Comparison of ENCODE assay signal across 9 mouse cellular contexts in the genomic region with DNA sequence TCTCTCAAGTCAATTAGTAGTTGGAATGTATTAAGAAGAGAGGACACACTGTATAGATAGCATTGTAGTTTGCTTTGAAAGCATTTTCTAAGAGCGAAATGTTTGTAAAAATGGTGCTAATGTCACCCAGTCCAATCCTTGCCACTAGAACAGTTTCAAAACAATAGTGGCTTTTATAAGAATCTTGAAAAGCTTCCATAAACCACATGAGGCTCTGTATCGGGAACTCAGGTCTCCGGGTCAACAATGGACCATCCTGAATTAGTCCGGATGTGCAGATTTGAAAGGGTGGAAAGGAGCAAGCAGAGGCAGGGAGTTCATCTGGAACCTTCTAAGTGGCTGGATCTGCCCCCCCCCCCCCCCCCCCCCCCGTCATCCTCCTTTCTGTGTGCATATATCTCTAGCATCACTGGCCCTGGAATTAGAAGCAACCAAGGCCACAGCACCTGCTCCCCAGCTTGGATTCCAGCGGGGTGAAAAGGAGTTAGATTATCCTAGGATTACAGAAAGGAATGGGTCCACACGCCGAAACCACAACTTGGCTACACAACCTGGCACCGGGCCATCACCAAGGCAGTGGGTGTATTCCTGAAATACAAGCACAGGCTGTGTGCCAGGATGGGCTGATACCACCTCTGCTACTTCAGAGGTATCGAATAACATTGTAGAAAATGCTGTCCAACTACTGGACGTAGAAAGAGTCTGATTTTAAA. TPM values are rescaled to one million over a fixed set of nuclear protein-coding genes. Genes with fewer than 3 reads are reported as not detected.
DNase-seq lines count a peak whose midpoint lies in the region; ATAC-seq and TF ChIP-seq lines count a peak whose summit lies in the region.
"Had no signal": no experiment of that assay in that cellular context is flagged by ENCODE, and none has a peak within 500 bp of the region (broad histone marks: within the 10 kb centered on the region; RNA-seq: fewer than 3 reads in every experiment).

No protein-coding gene starts in this region.

- no peak for DNase-seq in lung, postnatal 0 days (ENCODE audit: low spot score)
- DNase-seq in cerebellum, adult 11-12 months, result peak; percentile 66
- DNase-seq in heart, adult 9 months (ENCODE audit: low spot score in 2 of 2), result peak; percentile 20 to 37
- DNase-seq in layer of hippocampus, postnatal 36 days, result peak; percentile 44 to 48
- peak; percentile 57 for DNase-seq in right cerebral cortex, postnatal 4 days
- DNase-seq in thymus, postnatal 25 days, result no peak

- no peaks in the 10 kb centered on the region for H3K36me3 ChIP-seq in lung, embryonic 16.5 days (ENCODE audit: control insufficient read depth, insufficient read depth, low read length)
- H3K36me3 ChIP-seq in lung, postnatal 0 days (ENCODE audit: insufficient read depth, low read length), result no peaks in the 10 kb centered on the region
- H3K36me3 ChIP-seq in forebrain, embryonic 12.5 days (replicated peaks), result no peaks in the 10 kb centered on the region
- H3K36me3 ChIP-seq: hindbrain, embryonic 15.5 days had no signal

- no peaks in the 10 kb centered on the region for H3K27me3 ChIP-seq in lung, embryonic 16.5 days (ENCODE audit: control insufficient read depth, insufficient read depth, low read depth, low read length)
- no peaks in the 10 kb centered on the region for H3K27me3 ChIP-seq in lung, postnatal 0 days (replicated peaks; ENCODE audit: insufficient read depth, low read length)
- no peaks in the 10 kb centered on the region for H3K27me3 ChIP-seq in forebrain, embryonic 12.5 days
- H3K27me3 ChIP-seq: hindbrain, embryonic 15.5 days had no signal

- H3K4me3 ChIP-seq in lung, embryonic 16.5 days (ENCODE audit: low read length), result no peak overlapping the region
- no peak overlapping the region for H3K4me3 ChIP-seq in lung, postnatal 0 days (ENCODE audit: low read depth, low read length)
- no peak overlapping the region for H3K4me3 ChIP-seq in forebrain, embryonic 12.5 days (replicated peaks)
- H3K4me3 ChIP-seq: hindbrain, embryonic 15.5 days had no signal

- TF ChIP-seq CTCF in lung, postnatal 0 days (IDR thresholded peaks at IDR 0.05), result no peak

- no peak overlapping the region for H3K27ac ChIP-seq in lung, embryonic 16.5 days (ENCODE audit: low read length)
- no peak overlapping the region for H3K27ac ChIP-seq in lung, postnatal 0 days (ENCODE audit: low read length)
- H3K27ac ChIP-seq in forebrain, embryonic 12.5 days, result no peak overlapping the region
- H3K27ac ChIP-seq: hindbrain, embryonic 15.5 days had no signal

- H3K9me3 ChIP-seq in lung, embryonic 16.5 days (ENCODE audit: control insufficient read depth, low read length), result no peaks in the 10 kb centered on the region
- no peaks in the 10 kb centered on the region for H3K9me3 ChIP-seq in lung, postnatal 0 days (ENCODE audit: low read length)
- no peaks in the 10 kb centered on the region for H3K9me3 ChIP-seq in forebrain, embryonic 12.5 days
- H3K9me3 ChIP-seq: hindbrain, embryonic 15.5 days had no signal

- TF ChIP-seq EP300 in lung, postnatal 0 days (IDR thresholded peaks at IDR 0.05), result no peak

- WGBS in lung, embryonic 16.5 days, result 59% methylated on average over 10 of the region's 11 CpGs
- 59% methylated on average over 10 of the region's 11 CpGs for WGBS in lung, postnatal 0 days
- 71% methylated on average over 10 of the region's 11 CpGs for WGBS in forebrain, embryonic 12.5 days

- no peak overlapping the region for H3K4me2 ChIP-seq in lung, embryonic 16.5 days (ENCODE audit: low read depth, low read length)
- no peak overlapping the region for H3K4me2 ChIP-seq in lung, postnatal 0 days (replicated peaks; ENCODE audit: low read depth, low read length)
- no peak overlapping the region for H3K4me2 ChIP-seq in forebrain, embryonic 12.5 days
- H3K4me2 ChIP-seq: hindbrain, embryonic 15.5 days had no signal

- H3K9ac ChIP-seq in lung, embryonic 16.5 days (ENCODE audit: low read length), result no peak overlapping the region
- H3K9ac ChIP-seq in lung, postnatal 0 days (replicated peaks; ENCODE audit: low read depth), result no peak overlapping the region
- H3K9ac ChIP-seq in forebrain, embryonic 12.5 days, result no peak overlapping the region
- H3K9ac ChIP-seq: hindbrain, embryonic 15.5 days had no signal

- peaks cover 11% of the 10 kb centered on the region; the same call in 1 of the 2 replicates for H3K4me1 ChIP-seq in lung, embryonic 16.5 days (replicated peaks; ENCODE audit: control insufficient read depth, insufficient read depth, low read length)
- no peaks in the 10 kb centered on the region for H3K4me1 ChIP-seq in lung, postnatal 0 days (ENCODE audit: insufficient read depth, low read depth, low read length)
- peaks cover 8% of the 10 kb centered on the region; the same call in 1 of the 2 replicates for H3K4me1 ChIP-seq in forebrain, embryonic 12.5 days

- 0 out of 2 replicates have a peak, but pooled peaks have one; percentile 12 for ATAC-seq in lung, embryonic 16.5 days (ENCODE audit: low read depth)
- no peak for ATAC-seq in lung, postnatal 0 days
- no peak for ATAC-seq in forebrain, embryonic 12.5 days (ENCODE audit: low FRiP score)

RNA-seq across cellular contexts. Expression of gene Galnt7, which starts 42.0 kb away (rescaled TPM):
- 9.6 and 11.2 TPM in 2 replicates for polyA plus RNA-seq in lung, embryonic 16.5 days (2015; fragmentation: Nextera tagmentation; extraction: Ambion mirVana)
- 5.0 and 5.7 TPM in 2 replicates for polyA plus RNA-seq in lung, postnatal 0 days (2015; fragmentation: Nextera tagmentation; extraction: Ambion mirVana)
- 10 to 100 TPM; 10.1 to 10.4 TPM for total RNA-seq in layer of hippocampus, postnatal 36 days (2021)
- 18.8 and 18.9 TPM in 2 replicates for polyA plus RNA-seq in forebrain, embryonic 12.5 days (2016; fragmentation: Nextera tagmentation; extraction: Ambion mirVana)

Comparison
In these comparisons a context has a peak if more than half of its experiments do, and no peak if none do; other contexts are left out.
1. DNase-seq: peak in cerebellum, adult 11-12 months (single experiment), heart, adult 9 months (2 of 2), layer of hippocampus, postnatal 36 days (2 of 2) and right cerebral cortex, postnatal 4 days (single experiment); none in lung, postnatal 0 days (single experiment) and thymus, postnatal 25 days (single experiment).